Mouse (Mus musculus): Measurements from ENCODE around the gene Tnni1.

The Tnni1 gene

GRCm38 (mm10) chr1:135768400-135768799, 10.8 kb upstream of the Tnni1 start:
- DNase-seq, result no peak

DNA sequence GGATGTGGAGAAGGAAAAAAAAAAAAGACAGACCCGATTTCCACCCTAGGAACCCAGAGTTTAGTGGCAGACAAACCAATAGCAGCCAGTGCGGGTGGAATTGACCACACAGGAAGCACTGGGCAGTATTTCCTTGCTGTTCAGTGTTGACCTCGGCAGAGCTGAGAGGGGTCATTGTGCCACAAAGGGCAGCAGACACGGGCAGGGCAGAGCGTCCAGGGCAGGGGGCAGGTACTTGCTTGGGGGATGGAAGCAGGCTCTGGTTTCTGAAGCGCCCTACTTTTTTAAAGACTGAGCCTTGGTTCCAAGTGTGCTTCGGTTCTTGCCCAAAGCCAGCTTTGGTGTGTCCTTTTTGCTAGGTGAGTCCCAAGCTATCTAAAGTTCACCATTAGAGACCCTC, 9.0 kb upstream of the Tnni1 start:
- DNase-seq, result no peak

DNA sequence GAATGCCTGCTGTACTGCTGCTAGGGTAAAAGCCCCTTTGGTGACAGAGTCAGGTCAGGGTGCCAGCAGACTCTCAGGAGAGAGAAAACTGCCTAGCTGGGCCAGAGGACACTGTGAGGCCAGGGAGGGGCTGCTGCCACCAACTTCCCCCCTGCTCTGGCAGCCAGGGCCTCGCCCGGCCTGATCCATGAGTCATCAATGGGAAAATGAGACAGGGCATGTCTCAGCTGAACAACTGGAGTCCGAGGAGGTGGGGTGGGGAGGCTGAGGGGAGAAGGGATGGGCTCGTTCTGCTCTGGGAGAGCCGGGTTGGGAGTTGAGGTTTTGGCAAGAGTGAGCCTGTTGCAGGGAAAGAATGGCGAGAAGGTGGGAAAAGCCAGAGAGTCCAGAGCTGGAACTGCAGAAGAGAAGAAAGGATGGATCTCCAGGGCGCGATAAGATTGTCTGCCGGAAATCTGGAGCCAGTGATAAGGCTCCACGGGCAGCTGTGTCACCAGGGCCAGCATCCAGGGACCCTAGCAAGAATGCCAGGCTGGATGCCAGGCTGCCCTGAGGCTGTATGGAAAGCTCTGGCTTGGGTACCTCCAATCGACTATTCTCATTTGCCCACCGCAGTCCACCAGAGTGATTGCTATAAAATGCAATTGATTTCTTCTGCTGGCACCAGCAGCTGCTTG, 8.2 kb upstream of the Tnni1 start:
- DNase-seq, result no peak

- no peak for DNase-seq
Measured at GRCm38 (mm10) chr1:135771573-135771970, 7.7 kb upstream of the Tnni1 start.

- DNase-seq, result no peak
Measured at GRCm38 (mm10) chr1:135776596-135776995, 2.6 kb upstream of the Tnni1 start.

GRCm38 (mm10) chr1:135777046-135777445, 2.2 kb upstream of the Tnni1 start:
- no peak for DNase-seq

- DNase-seq, result no peak
Measured at GRCm38 (mm10) chr1:135780649-135781048, 1.4 kb downstream of the Tnni1 start.

DNA sequence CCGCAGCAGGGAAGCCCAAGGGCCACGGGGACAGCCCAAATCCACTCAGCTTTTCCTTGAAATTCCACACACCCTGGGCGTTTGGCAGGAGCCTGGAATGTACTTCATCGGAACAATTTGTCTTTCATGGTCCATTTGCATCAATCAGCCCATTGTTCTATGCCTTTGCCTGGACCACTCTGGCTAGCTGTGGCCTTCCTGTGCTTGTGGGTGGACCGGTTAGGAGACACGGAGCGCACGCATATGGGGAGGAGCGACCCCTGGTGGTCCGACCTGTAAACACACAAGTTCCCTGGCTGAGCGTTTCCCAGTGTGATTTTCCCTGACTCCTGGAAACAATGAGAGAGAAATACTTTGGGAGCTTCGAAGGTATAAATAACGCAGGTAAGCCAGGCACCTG, 2.0 kb downstream of the Tnni1 start:
- peak; percentile 43 to 57 for DNase-seq

DNA sequence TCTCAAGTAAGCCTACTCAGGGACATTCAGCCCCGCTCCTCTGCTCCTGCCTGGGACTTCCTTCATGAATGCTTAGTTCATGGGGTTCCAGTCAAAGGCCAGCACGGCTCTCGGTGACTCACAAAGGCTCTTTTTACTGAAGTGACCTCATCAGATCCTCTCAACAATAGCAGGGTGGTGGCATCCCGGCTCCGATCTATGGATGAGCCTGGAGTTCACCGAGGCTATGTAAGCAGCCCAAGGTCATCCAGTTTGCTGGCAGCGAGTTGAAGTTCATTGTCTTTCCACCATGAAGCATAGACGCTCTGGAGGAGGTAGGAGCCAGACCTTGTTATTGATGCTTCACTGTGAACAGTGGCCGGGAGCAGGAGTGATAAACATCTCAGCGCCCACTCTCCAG, 3.6 kb downstream of the Tnni1 start:
- DNase-seq, result no peak

DNA sequence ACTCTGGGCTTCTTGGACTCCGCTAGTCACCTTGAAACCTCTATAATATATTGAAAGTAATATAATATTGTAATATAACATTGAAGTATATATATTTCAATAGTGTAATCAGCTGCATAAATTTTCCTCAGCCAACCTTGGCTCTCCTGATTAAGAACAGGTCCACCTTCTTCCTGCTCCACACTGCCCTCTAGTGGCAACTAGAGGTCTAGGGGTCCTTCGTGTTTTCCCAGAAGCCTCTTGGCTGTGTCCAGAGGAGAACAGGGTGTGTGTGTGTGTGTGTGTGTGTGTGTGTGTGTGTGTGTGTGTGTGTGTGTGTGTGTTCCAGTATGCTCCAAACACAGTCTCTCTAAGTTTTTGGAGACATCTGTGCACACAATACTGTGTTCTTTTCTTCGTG, 8.6 kb downstream of the Tnni1 start:
- DNase-seq, result peak; percentile 32 to 49

DNA sequence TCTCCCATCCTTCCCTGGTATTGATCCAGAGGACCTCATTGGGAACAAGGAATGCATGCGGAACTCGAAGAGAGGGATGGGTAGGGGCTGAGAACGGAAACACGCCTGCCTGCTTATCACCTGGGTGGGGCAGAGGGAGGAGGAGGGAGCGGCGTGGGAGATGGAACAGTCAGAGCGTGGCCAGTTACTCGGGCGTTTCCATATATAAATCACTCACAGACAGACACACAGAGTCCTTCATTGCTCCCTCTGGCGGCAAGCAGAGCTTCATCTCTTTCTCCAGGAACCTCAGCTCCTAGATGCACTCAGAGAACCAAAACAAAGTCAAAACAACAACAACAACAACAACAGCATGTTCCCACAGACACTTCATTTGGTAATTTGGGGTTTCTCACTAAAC, 9.5 kb downstream of the Tnni1 start:
- no peak for DNase-seq

DNA sequence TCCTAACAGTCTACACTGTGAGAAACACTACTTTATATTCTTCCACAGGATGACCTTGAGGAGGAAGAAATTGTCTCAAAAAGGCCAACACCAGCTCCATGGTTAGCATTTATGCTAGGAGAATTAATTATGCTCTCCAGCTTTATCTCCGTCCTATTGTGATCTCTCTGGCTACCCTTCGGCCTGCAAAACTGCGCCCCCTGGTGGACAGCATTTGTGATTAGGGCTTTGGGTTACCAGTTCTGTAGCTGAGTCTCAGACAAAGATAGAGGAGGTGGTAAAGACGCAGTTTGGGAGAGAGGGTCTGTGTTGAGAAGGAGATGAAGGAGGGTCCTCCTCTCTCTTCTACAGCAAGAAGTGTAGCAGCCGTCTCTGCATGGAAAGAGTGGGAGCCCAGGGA, 10.6 kb downstream of the Tnni1 start:
- peak; percentile 50 to 62 for DNase-seq

GRCm38 (mm10) chr1:135792143-135792939, 13.1 kb downstream of the Tnni1 start:
- DNase-seq, result no peak

- DNase-seq, result no peak
Measured at GRCm38 (mm10) chr1:135793370-135794215, 14.4 kb downstream of the Tnni1 start.

- DNase-seq, result no peak
Measured at GRCm38 (mm10) chr1:135794216-135795134, 15.2 kb downstream of the Tnni1 start.

DNA sequence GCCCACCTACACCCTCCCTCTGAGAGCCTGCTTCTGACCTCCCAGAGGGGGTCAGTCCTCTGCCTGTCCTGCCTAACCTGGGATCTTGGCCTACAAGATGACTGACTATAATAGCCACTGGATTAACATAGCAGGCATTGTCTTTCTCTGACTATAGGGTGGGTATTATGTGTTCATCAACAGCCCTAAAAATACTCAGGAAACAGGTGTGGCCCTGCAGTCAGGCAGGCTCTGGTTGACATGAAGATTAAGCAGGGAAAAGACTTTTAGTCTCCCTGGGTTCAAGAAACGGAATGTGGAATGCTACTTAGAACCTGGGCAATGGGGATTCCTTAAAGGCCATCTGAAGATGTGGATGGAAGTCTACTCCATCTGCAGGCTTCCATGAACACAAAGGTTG, 19.3 kb downstream of the Tnni1 start:
- no peak for DNase-seq

- no peak for DNase-seq
Measured at GRCm38 (mm10) chr1:135799109-135799627, 19.9 kb downstream of the Tnni1 start.

- no peak for DNase-seq
Measured at GRCm38 (mm10) chr1:135800192-135800950, 21.1 kb downstream of the Tnni1 start.

DNA sequence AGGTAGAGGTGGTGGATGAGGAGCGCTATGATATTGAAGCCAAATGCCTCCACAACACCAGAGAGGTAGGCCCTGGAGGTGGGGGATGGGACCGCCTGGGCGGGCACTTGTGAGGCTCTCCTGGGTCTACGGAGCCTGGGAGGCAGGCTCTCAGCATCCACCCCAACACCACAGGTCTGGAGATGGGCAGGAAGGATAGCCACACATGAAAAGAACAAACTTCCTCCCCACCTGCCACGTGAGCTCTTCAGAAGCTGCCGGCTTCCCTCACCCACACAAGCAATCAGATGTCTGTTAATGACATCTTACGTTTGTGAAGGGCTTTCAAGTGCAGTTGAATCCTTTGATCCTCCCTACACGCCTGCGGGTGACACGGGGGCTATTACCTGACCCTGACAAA, 28.3 kb downstream of the Tnni1 start:
- no peak for DNase-seq

DNA sequence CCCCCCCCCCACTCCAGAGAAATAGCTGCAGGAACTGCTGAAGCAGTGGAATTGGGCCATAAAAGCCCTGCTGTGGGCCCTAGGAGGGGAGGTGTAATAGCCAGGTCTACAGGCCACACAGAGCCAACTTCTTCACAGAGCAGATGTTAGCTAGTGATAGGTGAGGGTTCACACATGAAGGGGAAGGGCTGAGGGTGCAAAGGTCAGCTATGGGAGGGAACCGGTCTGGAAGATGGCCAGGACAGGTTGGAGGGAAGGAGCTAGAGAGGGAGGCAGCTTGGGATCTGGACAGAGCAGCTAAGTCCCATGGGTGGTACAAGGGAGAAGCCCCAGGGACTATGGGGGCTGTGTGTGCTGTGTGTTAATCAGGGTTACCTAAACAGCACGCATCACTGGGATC, 30.9 kb downstream of the Tnni1 start:
- no peak for DNase-seq

DNA sequence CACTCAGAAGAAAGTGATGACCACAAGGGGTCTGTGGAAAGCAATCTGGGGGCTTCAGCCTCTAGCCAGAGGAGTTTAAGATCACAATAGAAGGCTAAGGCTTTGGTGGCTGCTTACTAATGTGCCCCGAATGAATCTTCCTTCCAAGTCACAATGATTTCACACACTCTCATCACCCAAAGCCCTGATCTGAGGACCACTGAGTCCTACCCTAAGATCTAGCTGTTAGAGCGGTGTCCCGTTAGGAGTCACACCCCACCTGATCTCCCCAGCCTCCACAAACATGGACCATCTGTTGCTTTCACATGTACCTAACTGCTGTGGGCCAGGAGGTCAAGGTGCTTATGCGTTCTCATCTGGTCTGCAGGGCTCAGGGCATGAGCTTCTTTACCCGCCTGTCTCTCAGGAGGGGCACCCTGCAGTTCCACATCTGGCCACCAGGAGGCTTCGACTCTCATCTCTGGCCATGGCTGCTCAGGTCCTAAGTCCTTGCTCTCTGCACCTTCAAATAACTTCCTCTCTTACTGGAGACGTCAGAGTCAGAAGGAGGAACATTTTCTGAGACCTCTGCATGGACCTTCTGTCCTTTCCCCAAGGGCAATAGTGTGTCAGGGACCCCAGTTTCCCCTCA, 31.9 kb downstream of the Tnni1 start:
- DNase-seq, result peak; percentile 71 to 76
